Mouse (Mus musculus): ENCODE results near the gene Ntn3. TPM values are rescaled to one million over a fixed set of nuclear protein-coding genes. Genes with fewer than 3 reads are reported as not detected.

The Ntn3 gene
- polyA plus RNA-seq, 1 experiment from 2014 or later, result 20.3 TPM

- no peak overlapping the region for H3K9ac ChIP-seq
- H3K4me3 ChIP-seq, result no peak overlapping the region
- H3K36me3 ChIP-seq, result no peaks in the 10 kb centered on the region
- H3K4me2 ChIP-seq (replicated peaks), result no peak overlapping the region
- no peaks in the 10 kb centered on the region for H3K27me3 ChIP-seq
- peaks cover 17% of the 10 kb centered on the region for H3K4me1 ChIP-seq
- H3K27ac ChIP-seq, result no peak overlapping the region
- 69% methylated on average over 4 of the region's 4 CpGs for WGBS
- H3K9me3 ChIP-seq, result no peaks in the 10 kb centered on the region
- no peak for ATAC-seq (ENCODE audit: insufficient number of reproducible peaks, insufficient read depth, low FRiP score, low TSS enrichment)
These were observed 9.6 kb downstream of the Ntn3 start for GRCm38 (mm10) chr17:24199741-24200140.

- H3K9me3 ChIP-seq, result no peaks in the 10 kb centered on the region
- no peak for ATAC-seq (ENCODE audit: insufficient number of reproducible peaks, insufficient read depth, low FRiP score, low TSS enrichment)
- H3K4me2 ChIP-seq (replicated peaks), result no peak overlapping the region
- H3K4me1 ChIP-seq, result peaks cover 15% of the 10 kb centered on the region
- no peak overlapping the region for H3K9ac ChIP-seq
- no peaks in the 10 kb centered on the region for H3K36me3 ChIP-seq
- WGBS, result 77% methylated on average over 4 of the region's 4 CpGs
- no peak overlapping the region for H3K27ac ChIP-seq
- no peak overlapping the region for H3K4me3 ChIP-seq
- no peaks in the 10 kb centered on the region for H3K27me3 ChIP-seq
These were observed 10.1 kb downstream of the Ntn3 start for GRCm38 (mm10) chr17:24199252-24199651.

GRCm38 (mm10) chr17:24197032-24197824, 12.1 kb downstream of the Ntn3 start:
- Histone ChIP-seq H3K4me2 (replicated peaks) (no peak overlapping the region), H3K36me3 (no peaks in the 10 kb centered on the region), H3K4me3 (no peak overlapping the region), H3K4me1 (peaks cover 7% of the 10 kb centered on the region), H3K27me3 (no peaks in the 10 kb centered on the region), H3K9ac (no peak overlapping the region), H3K27ac (no peak overlapping the region), H3K9me3 (no peaks in the 10 kb centered on the region)
- ATAC-seq (ENCODE audit: insufficient number of reproducible peaks, insufficient read depth, low FRiP score, low TSS enrichment), result no peak
- WGBS, result 73% methylated on average over 15 of the region's 15 CpGs

- H3K27me3 ChIP-seq, result no peaks in the 10 kb centered on the region
- peaks cover 7% of the 10 kb centered on the region for H3K4me1 ChIP-seq
- H3K4me3 ChIP-seq, result no peak overlapping the region
- no peaks in the 10 kb centered on the region for H3K9me3 ChIP-seq
- H3K36me3 ChIP-seq, result no peaks in the 10 kb centered on the region
- WGBS, result 62% methylated on average over 2 of the region's 2 CpGs
- H3K9ac ChIP-seq, result no peak overlapping the region
- no peak overlapping the region for H3K4me2 ChIP-seq (replicated peaks)
- ATAC-seq (ENCODE audit: insufficient number of reproducible peaks, insufficient read depth, low FRiP score, low TSS enrichment), result no peak
- H3K27ac ChIP-seq, result no peak overlapping the region
These were observed 14.0 kb downstream of the Ntn3 start for GRCm38 (mm10) chr17:24195349-24195748.

GRCm38 (mm10) chr17:24193769-24194168, 15.6 kb downstream of the Ntn3 start:
- H3K4me3 ChIP-seq, result no peak overlapping the region
- H3K4me1 ChIP-seq, result peaks cover 7% of the 10 kb centered on the region
- H3K9ac ChIP-seq, result no peak overlapping the region
- H3K27ac ChIP-seq, result no peak overlapping the region
- no peaks in the 10 kb centered on the region for H3K27me3 ChIP-seq
- no peak overlapping the region for H3K4me2 ChIP-seq (replicated peaks)
- H3K36me3 ChIP-seq, result peaks cover 1% of the 10 kb centered on the region
- no peak for ATAC-seq (ENCODE audit: insufficient number of reproducible peaks, insufficient read depth, low FRiP score, low TSS enrichment)
- 79% methylated on average over 5 of the region's 5 CpGs for WGBS
- H3K9me3 ChIP-seq, result no peaks in the 10 kb centered on the region

- 84% methylated on average over 8 of the region's 8 CpGs for whole genome bisulfite sequencing
- no peak overlapping the region for H3K4me3 ChIP-seq
- no peak overlapping the region for H3K9ac ChIP-seq
These were observed 16.1 kb downstream of the Ntn3 start for GRCm38 (mm10) chr17:24193268-24193667.

GRCm38 (mm10) chr17:24192848-24193247, 16.5 kb downstream of the Ntn3 start:
- Histone ChIP-seq H3K4me3 (no peak overlapping the region), H3K9ac (no peak overlapping the region), H3K36me3 (peaks cover 4% of the 10 kb centered on the region), H3K9me3 (no peaks in the 10 kb centered on the region), H3K27me3 (no peaks in the 10 kb centered on the region), H3K27ac (no peak overlapping the region), H3K4me2 (replicated peaks) (no peak overlapping the region), H3K4me1 (peaks cover 7% of the 10 kb centered on the region)
- ATAC-seq (ENCODE audit: insufficient number of reproducible peaks, insufficient read depth, low FRiP score, low TSS enrichment), result no peak
- WGBS, result 72% methylated on average over 8 of the region's 8 CpGs

More at GRCm38 (mm10) chr17:24193268-24193667, 16.1 kb downstream of the Ntn3 start:
- ATAC-seq (ENCODE audit: insufficient number of reproducible peaks, insufficient read depth, low FRiP score, low TSS enrichment), result no peak
- no peak overlapping the region for H3K27ac ChIP-seq
- H3K4me1 ChIP-seq, result peaks cover 7% of the 10 kb centered on the region
- H3K36me3 ChIP-seq, result peaks cover 4% of the 10 kb centered on the region
- H3K27me3 ChIP-seq, result no peaks in the 10 kb centered on the region
- H3K4me2 ChIP-seq (replicated peaks), result no peak overlapping the region
- no peaks in the 10 kb centered on the region for H3K9me3 ChIP-seq

GRCm38 (mm10) chr17:24191481-24191880, 17.9 kb downstream of the Ntn3 start:
- Histone ChIP-seq H3K27me3 (no peaks in the 10 kb centered on the region), H3K27ac (no peak overlapping the region), H3K36me3 (peaks cover 4% of the 10 kb centered on the region), H3K4me1 (peaks cover 7% of the 10 kb centered on the region), H3K9me3 (no peaks in the 10 kb centered on the region), H3K4me3 (no peak overlapping the region), H3K4me2 (replicated peaks) (no peak overlapping the region), H3K9ac (no peak overlapping the region)
- 76% methylated on average over 4 of the region's 4 CpGs for WGBS
- no peak for ATAC-seq (ENCODE audit: insufficient number of reproducible peaks, insufficient read depth, low FRiP score, low TSS enrichment)

GRCm38 (mm10) chr17:24190934-24191333, 18.4 kb downstream of the Ntn3 start:
- no peak overlapping the region for H3K27ac ChIP-seq
- H3K9me3 ChIP-seq, result no peaks in the 10 kb centered on the region
- H3K4me3 ChIP-seq, result no peak overlapping the region
- no peaks in the 10 kb centered on the region for H3K27me3 ChIP-seq
- WGBS, result 78% methylated on average over 2 of the region's 2 CpGs
- peaks cover 6% of the 10 kb centered on the region for H3K36me3 ChIP-seq
- H3K9ac ChIP-seq, result no peak overlapping the region
- ATAC-seq (ENCODE audit: insufficient number of reproducible peaks, insufficient read depth, low FRiP score, low TSS enrichment), result no peak
- H3K4me2 ChIP-seq (replicated peaks), result no peak overlapping the region
- peaks cover 7% of the 10 kb centered on the region for H3K4me1 ChIP-seq

GRCm38 (mm10) chr17:24174259-24174658, 35.1 kb downstream of the Ntn3 start:
- Histone ChIP-seq H3K4me2 (replicated peaks) (no peak overlapping the region), H3K27me3 (no peaks in the 10 kb centered on the region), H3K9me3 (no peaks in the 10 kb centered on the region), H3K27ac (no peak overlapping the region), H3K9ac (no peak overlapping the region), H3K4me3 (no peak overlapping the region), H3K4me1 (peaks cover 5% of the 10 kb centered on the region; the same call in 1 of the 2 replicates), H3K36me3 (no peaks in the 10 kb centered on the region)
- no peak for ATAC-seq (ENCODE audit: insufficient number of reproducible peaks, insufficient read depth, low FRiP score, low TSS enrichment)
- 77% methylated on average over 3 of the region's 3 CpGs for WGBS

- Histone ChIP-seq H3K36me3 (no peaks in the 10 kb centered on the region), H3K4me3 (no peak overlapping the region), H3K27ac (no peak overlapping the region), H3K4me2 (replicated peaks) (no peak overlapping the region), H3K9ac (no peak overlapping the region), H3K4me1 (peaks cover 5% of the 10 kb centered on the region; the same call in 1 of the 2 replicates), H3K9me3 (no peaks in the 10 kb centered on the region), H3K27me3 (no peaks in the 10 kb centered on the region)
- no peak for ATAC-seq (ENCODE audit: insufficient number of reproducible peaks, insufficient read depth, low FRiP score, low TSS enrichment)
- WGBS, result 3% methylated on average over 3 of the region's 3 CpGs
These were observed 35.9 kb downstream of the Ntn3 start for GRCm38 (mm10) chr17:24173423-24173822.

GRCm38 (mm10) chr17:24171738-24172137, 37.6 kb downstream of the Ntn3 start:
- no peak overlapping the region for H3K27ac ChIP-seq
- 82% methylated on average over 4 of the region's 4 CpGs for WGBS
- no peaks in the 10 kb centered on the region for H3K9me3 ChIP-seq
- no peak overlapping the region for H3K4me2 ChIP-seq (replicated peaks)
- H3K4me3 ChIP-seq, result no peak overlapping the region
- H3K9ac ChIP-seq, result no peak overlapping the region
- ATAC-seq (ENCODE audit: insufficient number of reproducible peaks, insufficient read depth, low FRiP score, low TSS enrichment), result no peak
- peaks cover 15% of the 10 kb centered on the region for H3K4me1 ChIP-seq
- H3K27me3 ChIP-seq, result no peaks in the 10 kb centered on the region
- peaks cover 6% of the 10 kb centered on the region; the same call in 1 of the 2 replicates for H3K36me3 ChIP-seq
